Mouse (Mus musculus): ENCODE results near the gene Flywch1. TPM values are rescaled to one million over a fixed set of nuclear protein-coding genes. Genes with fewer than 3 reads are reported as not detected.

The Flywch1 gene
- polyA plus RNA-seq (2012; rRNA removed) = 83.3 and 88.4 TPM in 2 replicates

DNA sequence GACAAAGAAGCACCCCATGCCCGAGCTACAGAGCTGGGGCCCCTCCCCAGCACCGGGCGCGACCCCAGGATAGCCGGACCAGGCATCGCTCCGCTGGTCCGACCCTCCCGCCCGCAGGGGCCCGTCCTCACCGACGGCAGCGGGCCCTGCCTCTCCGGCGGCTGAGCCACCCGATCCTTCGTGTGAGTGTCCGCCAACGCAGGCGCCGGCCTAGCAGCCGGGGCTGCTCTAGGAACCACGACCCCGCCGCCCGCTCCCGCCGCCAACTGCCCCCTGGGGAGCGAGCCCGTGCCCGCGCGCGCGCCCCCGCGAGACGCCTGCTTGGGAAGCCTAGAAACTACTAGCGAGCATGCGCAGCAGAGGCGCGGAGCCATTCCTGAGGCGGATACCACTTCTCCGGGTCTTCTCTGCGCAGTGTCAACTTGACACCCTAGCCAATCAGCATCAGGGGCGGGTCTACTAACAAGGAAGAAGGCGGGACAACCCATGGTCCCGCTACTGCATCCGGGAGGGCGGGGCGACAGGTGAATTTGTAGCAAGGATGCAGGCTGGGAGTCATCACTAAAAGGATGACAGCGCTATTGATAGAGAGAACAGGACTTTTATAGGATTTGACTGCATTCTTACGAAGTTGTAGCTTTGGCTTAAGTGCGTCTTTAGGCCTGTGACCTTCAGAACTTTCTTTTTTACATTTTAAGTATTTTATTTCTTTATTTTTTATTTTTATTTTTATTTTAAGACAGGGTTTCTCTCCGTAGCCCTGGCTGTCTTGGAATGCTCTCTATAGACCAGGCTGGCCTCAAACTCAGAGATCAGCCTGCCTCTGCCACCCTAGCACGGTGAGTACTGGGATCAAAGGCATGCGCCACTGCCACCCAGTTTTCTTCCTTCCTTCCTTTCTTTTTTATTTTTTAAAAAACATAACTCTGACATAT is at the start of gene Flywch1:
Gene Flywch1, minus strand, starts transcription at position 319 of the 935 bp plus-strand sequence.

DNA sequence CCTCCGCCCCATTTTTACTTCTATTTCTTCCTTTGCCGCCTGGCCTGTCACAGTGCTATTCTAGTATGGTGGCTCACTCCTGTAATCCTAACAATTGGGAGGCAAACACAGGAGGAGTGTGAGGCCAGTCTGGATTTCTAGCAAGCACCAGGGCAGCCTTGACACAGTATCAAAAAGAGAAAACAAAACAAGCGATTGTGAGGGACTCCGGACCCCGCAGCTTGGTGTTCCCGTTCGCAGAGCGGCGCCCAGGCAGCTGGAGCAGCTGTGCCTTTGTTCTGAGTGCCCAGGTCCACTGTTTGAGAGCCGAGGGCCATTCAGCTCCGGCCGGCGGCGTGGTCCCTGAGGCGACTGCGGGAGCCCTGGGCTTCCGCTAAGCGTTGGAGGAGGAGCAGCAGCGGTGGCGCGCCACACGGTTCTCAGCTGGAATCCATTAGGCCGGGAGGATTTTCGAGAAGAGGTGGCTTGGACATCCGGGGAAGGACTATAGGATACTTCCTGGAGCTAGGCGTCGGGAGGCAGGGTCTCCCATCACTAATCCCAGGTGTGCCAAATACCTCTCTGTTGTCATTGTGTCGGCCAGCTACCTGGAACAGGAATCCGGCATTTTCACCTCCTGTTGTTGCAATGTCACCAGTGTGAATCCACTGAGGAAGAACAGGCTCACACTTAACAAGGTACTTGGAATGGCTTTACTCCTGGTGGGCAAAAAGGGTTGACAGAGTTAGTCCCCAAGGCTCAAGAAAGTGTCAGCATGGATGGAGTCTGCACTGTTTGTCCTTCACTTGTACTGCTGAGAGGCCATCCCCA is 19.1 kb upstream of the Flywch1 start, which contains the start of gene Srrm2:
Gene Srrm2, plus strand, starts transcription at position 264 of the 810 bp plus-strand sequence.

DNA sequence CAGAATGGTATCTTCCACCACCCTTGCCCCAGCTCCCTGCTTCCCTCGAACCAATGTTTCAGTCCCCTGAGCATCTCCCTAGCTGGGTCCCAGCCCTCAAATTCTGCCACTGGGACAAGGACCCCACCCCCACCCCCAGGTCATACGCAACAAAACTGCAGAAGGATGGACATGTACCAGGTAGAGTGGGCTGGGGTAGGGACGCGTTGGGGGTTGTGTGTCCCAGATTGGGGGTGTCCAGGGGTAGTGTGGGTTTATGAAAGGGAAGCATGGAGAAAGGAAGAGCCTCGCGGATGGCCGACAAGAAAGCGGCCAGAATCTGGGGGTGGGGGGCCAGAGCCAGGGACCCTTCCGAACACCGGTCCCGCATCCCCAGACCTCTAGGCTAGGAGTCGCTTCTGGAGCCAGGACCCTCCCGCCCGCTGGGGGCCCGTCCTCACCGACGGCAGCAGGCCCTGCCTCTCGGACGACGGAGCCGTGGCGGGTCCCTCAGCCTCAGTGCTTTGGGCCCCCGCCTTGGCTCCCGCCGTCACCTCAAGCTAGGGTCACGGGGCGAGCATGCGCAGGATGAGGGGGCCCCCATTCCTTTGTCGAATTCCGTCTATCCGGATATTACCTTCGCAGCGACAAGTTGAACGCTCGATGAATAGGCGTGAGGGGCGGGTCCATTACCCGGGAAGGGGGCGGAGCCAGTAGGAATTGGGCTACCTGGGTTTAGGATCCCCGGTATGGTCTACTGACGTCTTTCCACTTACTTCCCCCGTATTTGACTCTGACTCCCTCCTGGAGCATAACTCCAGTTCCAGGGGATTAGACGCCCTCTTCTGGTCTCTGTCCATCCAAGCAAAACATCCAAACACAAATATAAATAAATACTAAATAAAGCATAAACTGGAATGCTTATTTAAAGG is 14.4 kb upstream of the Flywch1 start, which contains the start of gene Flywch2:
Gene Flywch2, minus strand, starts transcription at position 521 of the 911 bp plus-strand sequence.

DNA sequence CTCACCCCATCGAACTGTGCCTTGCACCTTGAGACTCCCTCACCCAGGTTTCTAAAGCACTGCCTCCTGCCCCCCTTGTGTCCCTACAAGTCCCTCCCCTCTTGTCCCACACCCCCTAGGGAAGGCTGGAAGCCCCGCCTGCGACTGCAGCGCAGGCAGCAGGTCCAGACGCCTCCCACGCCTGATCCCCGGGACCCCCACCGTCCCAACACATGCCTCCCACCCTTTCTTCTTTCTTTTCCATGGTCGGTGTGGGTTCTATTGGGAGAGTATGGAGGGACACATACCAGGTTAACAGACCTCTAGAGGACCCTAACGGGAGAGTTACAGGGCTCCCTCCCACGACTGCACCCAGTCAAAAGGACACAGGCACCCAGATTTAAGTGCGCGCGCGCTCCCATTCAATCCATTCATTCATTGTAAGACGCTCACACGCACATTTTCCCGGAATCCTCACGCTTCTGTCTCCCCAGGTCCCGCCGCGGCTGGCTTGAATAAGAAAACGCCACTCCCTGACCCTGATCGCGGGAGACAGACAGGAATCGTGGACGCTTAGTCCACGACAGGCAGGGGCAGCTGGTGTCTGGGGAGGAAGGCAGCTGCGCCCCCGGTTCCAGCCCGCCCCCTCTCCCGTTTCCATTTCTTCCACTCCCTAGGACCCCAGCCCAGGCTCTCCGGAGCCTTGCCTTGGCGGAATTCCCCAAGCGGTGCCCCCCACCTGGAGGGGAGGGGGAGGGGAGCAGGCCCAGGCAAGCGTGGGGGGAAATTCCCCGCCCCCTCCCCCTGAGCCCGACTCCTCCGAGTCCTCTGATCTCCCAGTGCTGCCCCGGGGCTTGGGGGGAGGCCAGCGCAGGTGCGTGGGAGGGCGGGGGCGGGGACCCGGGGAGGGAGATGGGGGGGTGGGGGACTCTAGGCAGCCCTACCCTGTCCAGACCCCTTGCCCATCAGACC is 25.8 kb downstream of the Flywch1 start, which contains the start of gene Kremen2:
Gene Kremen2, minus strand, starts transcription at position 533 of the 951 bp plus-strand sequence.

DNA sequence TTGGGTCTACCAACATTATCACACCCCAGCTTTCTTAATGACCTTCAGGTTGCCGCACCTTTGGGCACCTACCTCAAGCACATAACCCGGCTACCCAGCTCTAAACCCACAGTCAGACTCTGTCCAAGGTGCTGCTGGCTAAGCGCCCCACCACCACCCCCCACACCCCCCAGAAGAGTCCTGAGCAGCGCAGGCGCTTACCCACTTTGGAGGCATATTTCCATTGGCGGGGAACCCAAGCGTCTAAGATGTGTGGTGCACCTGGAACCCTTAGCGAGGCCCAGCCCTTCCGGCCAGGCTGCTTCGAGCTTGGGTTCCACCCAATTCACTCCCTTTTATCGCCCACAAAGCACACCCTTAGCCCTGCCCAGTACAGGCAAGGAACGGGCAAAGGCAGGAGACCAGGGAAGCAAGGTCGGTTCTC is 30.8 kb downstream of the Flywch1 start, which contains the start of gene Paqr4:
Gene Paqr4, minus strand, starts transcription at position 270 of the 424 bp plus-strand sequence.

DNA sequence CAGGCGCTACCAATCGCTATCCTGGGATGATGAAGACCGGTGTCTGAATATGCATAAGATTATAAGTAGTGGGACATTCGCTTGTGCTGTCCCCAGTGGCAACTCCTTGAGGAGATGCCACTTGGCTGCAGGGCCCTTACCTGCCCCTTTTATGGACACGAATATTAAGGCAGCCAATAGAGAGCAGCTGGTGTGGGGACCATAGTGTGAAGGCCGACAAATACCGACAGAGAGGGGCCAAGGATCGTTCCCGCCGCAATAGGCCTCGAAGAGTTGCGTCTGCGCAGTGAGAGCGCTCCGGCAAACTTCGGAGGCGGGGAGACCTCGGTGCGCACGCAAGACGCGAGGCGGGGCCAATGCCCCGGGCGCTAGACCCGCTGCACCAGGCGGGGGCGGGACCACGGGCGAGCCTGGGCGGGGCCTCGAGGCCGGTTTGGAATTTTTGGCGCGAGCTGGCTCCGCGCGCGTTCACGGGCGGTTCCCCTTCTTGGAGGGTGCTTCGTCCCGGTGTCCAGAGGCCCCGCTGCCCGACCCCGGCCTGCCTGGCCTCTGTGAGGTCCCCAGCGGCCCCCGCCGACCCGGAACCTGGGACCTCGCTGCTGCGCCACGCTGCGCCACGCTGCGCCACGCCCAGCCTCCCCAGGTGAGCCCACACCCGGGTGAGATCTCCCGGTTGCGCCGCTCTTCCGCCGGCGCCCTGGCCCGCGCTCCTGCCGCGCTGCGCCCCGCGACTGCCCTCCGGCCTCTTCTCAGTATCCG is 45.2 kb downstream of the Flywch1 start, which contains the start of gene Pkmyt1:
Gene Pkmyt1, plus strand, starts transcription at position 338 of the 759 bp plus-strand sequence.

DNA sequence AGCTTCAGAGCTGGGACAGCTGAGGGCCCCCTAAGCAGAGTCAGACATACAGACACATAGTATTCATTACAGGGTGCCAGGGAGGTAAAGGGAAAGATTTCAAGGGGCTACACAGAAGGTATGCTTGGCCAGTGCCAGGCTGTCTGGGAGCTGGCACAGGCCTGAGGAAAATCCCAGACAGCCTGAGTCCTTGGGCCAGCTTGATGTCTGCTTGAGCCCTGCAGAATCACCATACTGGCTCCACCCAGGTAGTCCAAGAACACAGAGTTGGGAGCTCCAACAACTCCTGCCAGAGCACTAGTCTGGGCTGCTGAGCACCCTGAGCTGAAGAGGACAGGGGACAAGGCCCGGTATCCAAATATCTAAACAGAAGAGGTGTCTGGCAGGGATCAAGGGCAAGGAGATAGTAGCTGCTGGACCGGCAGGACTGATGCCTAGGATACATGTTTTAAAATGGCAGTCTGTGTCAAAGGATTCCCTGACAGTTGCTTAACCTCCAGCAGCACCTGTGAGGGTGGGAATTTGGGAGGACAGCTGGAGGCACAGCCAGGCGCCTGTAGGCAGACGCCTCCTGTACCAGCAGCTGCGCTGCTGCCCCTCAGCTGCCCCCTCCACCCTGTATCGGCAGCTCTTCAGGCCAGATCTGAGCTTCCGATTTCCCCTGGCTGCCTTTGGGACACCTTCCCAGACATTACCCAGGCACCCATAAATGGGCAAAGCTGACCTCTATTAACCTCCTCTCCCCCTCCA is 48.9 kb downstream of the Flywch1 start, which contains the start of gene 1520401A03Rik:
Gene 1520401A03Rik, minus strand, starts transcription at position 408 of the 750 bp plus-strand sequence.

Other genes starting within 250 kb of the Flywch1 start
- 16.3 and 16.4 TPM in 2 replicates for gene Zfp213, start 207.4 kb downstream of the Flywch1 start, polyA plus RNA-seq (2012; rRNA removed)
- gene Zfp13, start 172.1 kb downstream of the Flywch1 start, polyA plus RNA-seq (2012; rRNA removed) = 30.8 and 32.9 TPM in 2 replicates
- 0.38 and 0.57 TPM in 2 replicates for gene Zscan10, start 170.7 kb downstream of the Flywch1 start, polyA plus RNA-seq (2012; rRNA removed)
- gene Mmp25, start 126.3 kb downstream of the Flywch1 start, polyA plus RNA-seq (2012; rRNA removed) = 0.74 and 1.1 TPM in 2 replicates
- gene Bicdl2, start 111.1 kb downstream of the Flywch1 start, polyA plus RNA-seq (2012; rRNA removed) = 0.19 and 0.22 TPM in 2 replicates
- 35.1 and 40.8 TPM in 2 replicates for gene Hcfc1r1, start 98.0 kb downstream of the Flywch1 start, polyA plus RNA-seq (2012; rRNA removed)
- 44.0 and 45.6 TPM in 2 replicates for gene Thoc6, start 97.7 kb downstream of the Flywch1 start, polyA plus RNA-seq (2012; rRNA removed)
- gene Tnfrsf12a, start 94.1 kb downstream of the Flywch1 start, polyA plus RNA-seq (2012; rRNA removed) = 2.3 and 3.4 TPM in 2 replicates
- 4.8 and 12.5 TPM in 2 replicates for gene Cldn6, start 92.4 kb downstream of the Flywch1 start, polyA plus RNA-seq (2012; rRNA removed)
- gene Cldn9, start 87.6 kb downstream of the Flywch1 start, polyA plus RNA-seq (2012; rRNA removed) = 1.6 and 2.8 TPM in 2 replicates
- 0.05 and 1.1 TPM in 2 replicates for gene 1520401A03Rik, start 48.8 kb downstream of the Flywch1 start, polyA plus RNA-seq (2012; rRNA removed)
- 45.2 and 56.0 TPM in 2 replicates for gene Pkmyt1, start 45.3 kb downstream of the Flywch1 start, polyA plus RNA-seq (2012; rRNA removed)
- 12.7 and 14.2 TPM in 2 replicates for gene Paqr4, start 30.7 kb downstream of the Flywch1 start, polyA plus RNA-seq (2012; rRNA removed)
- 1.4 and 6.2 TPM in 2 replicates for gene Kremen2, start 25.8 kb downstream of the Flywch1 start, polyA plus RNA-seq (2012; rRNA removed)
- gene Flywch2, start 14.5 kb upstream of the Flywch1 start, polyA plus RNA-seq (2012; rRNA removed) = 28.6 and 30.1 TPM in 2 replicates
- 640 and 782 TPM in 2 replicates for gene Srrm2, start 18.9 kb upstream of the Flywch1 start, polyA plus RNA-seq (2012; rRNA removed)
- 524 and 676 TPM in 2 replicates for gene Elob, start 57.5 kb upstream of the Flywch1 start, polyA plus RNA-seq (2012; rRNA removed)
- gene Prss33, start 64.5 kb upstream of the Flywch1 start, polyA plus RNA-seq (2012; rRNA removed) = 0.26 and 0.46 TPM in 2 replicates
- 0.06 TPM in 1 of 2 replicates, not detected in the other for gene Prss32, start 72.3 kb upstream of the Flywch1 start, polyA plus RNA-seq (2012; rRNA removed)
- 1.2 and 3.0 TPM in 2 replicates for gene Prss41, start 72.6 kb upstream of the Flywch1 start, polyA plus RNA-seq (2012; rRNA removed)
- gene Prss21, start 96.5 kb upstream of the Flywch1 start, polyA plus RNA-seq (2012; rRNA removed) = not detected in 2 replicates
- gene Dcpp1, start 109.3 kb upstream of the Flywch1 start, polyA plus RNA-seq (2012; rRNA removed) = not detected in 2 replicates
- not detected in 2 replicates for gene Dcpp2, start 109.3 kb upstream of the Flywch1 start, polyA plus RNA-seq (2012; rRNA removed)
- gene Dcpp3, start 145.9 kb upstream of the Flywch1 start, polyA plus RNA-seq (2012; rRNA removed) = not detected in 2 replicates
- 0.08 TPM in 1 of 2 replicates, not detected in the other for gene Sbp, start 170.1 kb upstream of the Flywch1 start, polyA plus RNA-seq (2012; rRNA removed)
- not detected in 2 replicates for gene Sbpl, start 183.7 kb upstream of the Flywch1 start, polyA plus RNA-seq (2012; rRNA removed)
- gene Prss30, start 209.0 kb upstream of the Flywch1 start, polyA plus RNA-seq (2012; rRNA removed) = 0.05 TPM in 1 of 2 replicates, not detected in the other
- 0.22 and 0.35 TPM in 2 replicates for gene Prss22, start 226.5 kb upstream of the Flywch1 start, polyA plus RNA-seq (2012; rRNA removed)

All from central nervous system, embryonic 11.5 days (tissue).